Mouse (Mus musculus): ENCODE results near the gene Tsc22d1. TPM values are rescaled to one million over a fixed set of nuclear protein-coding genes. Genes with fewer than 3 reads are reported as not detected.
A peak's percentile ranks its signal among the peaks of the same experiment; 100 is the strongest.

Gene Tsc22d1
- polyA plus RNA-seq, 1 experiment from 2014 or later, result 1,092 TPM

GRCm38 (mm10) chr14:76497187-76497586 lies 82.4 kb downstream of the Tsc22d1 start:
- no peak overlapping the region for H3K4me2 ChIP-seq (replicated peaks; ENCODE audit: low read depth, low read length)

GRCm38 (mm10) chr14:76498210-76498609 lies 83.4 kb downstream of the Tsc22d1 start:
- Histone ChIP-seq H3K27ac (ENCODE audit: low read length) (no peak overlapping the region), H3K4me2 (replicated peaks; ENCODE audit: low read depth, low read length) (no peak overlapping the region), H3K9me3 (ENCODE audit: low read length) (no peaks in the 10 kb centered on the region), H3K36me3 (ENCODE audit: insufficient read depth, low read length) (no peaks in the 10 kb centered on the region), H3K9ac (replicated peaks; ENCODE audit: low read length) (no peak overlapping the region), H3K27me3 (ENCODE audit: insufficient read depth, low read length) (no peaks in the 10 kb centered on the region), H3K4me3 (ENCODE audit: low read length) (no peak overlapping the region), H3K4me1 (ENCODE audit: insufficient read depth, low read length) (peaks cover 15% of the 10 kb centered on the region)
- no peak for ATAC-seq (ENCODE audit: low FRiP score, low TSS enrichment)
- whole genome bisulfite sequencing, result 56% methylated on average over 7 of the region's 7 CpGs

More at GRCm38 (mm10) chr14:76497187-76497586, 82.4 kb downstream of the Tsc22d1 start:
- no peak for ATAC-seq (ENCODE audit: low FRiP score, low TSS enrichment)
- H3K4me1 ChIP-seq (ENCODE audit: insufficient read depth, low read length), result peaks cover 15% of the 10 kb centered on the region
- H3K27ac ChIP-seq (ENCODE audit: low read length), result no peak overlapping the region
- H3K9me3 ChIP-seq (ENCODE audit: low read length), result no peaks in the 10 kb centered on the region
- no peaks in the 10 kb centered on the region for H3K36me3 ChIP-seq (ENCODE audit: insufficient read depth, low read length)
- no peak overlapping the region for H3K4me3 ChIP-seq (ENCODE audit: low read length)
- H3K9ac ChIP-seq (replicated peaks; ENCODE audit: low read length), result no peak overlapping the region
- no peaks in the 10 kb centered on the region for H3K27me3 ChIP-seq (ENCODE audit: insufficient read depth, low read length)
- whole genome bisulfite sequencing, result 63% methylated on average over 9 of the region's 9 CpGs

GRCm38 (mm10) chr14:76499492-76499891 lies 84.7 kb downstream of the Tsc22d1 start:
- Histone ChIP-seq H3K9ac (replicated peaks; ENCODE audit: low read length) (no peak overlapping the region), H3K4me3 (ENCODE audit: low read length) (no peak overlapping the region), H3K4me2 (replicated peaks; ENCODE audit: low read depth, low read length) (no peak overlapping the region), H3K9me3 (ENCODE audit: low read length) (no peaks in the 10 kb centered on the region), H3K27me3 (ENCODE audit: insufficient read depth, low read length) (no peaks in the 10 kb centered on the region), H3K27ac (ENCODE audit: low read length) (no peak overlapping the region; the same call in 1 of the 2 replicates), H3K36me3 (ENCODE audit: insufficient read depth, low read length) (no peaks in the 10 kb centered on the region), H3K4me1 (ENCODE audit: insufficient read depth, low read length) (peaks cover 20% of the 10 kb centered on the region)
- ATAC-seq (ENCODE audit: low FRiP score, low TSS enrichment), result no peak
- 67% methylated on average over 6 of the region's 6 CpGs for WGBS

- Histone ChIP-seq H3K4me1 (ENCODE audit: insufficient read depth, low read length) (peaks cover 19% of the 10 kb centered on the region), H3K4me3 (ENCODE audit: low read length) (no peak overlapping the region), H3K27ac (ENCODE audit: low read length) (peak overlapping the region; percentile 71; the same call in 1 of the 2 replicates), H3K4me2 (replicated peaks; ENCODE audit: low read depth, low read length) (no peak overlapping the region), H3K9ac (replicated peaks; ENCODE audit: low read length) (0 out of 2 replicates have a peak overlapping the region, but pooled peaks have one; percentile 13), H3K27me3 (ENCODE audit: insufficient read depth, low read length) (no peaks in the 10 kb centered on the region), H3K9me3 (ENCODE audit: low read length) (no peaks in the 10 kb centered on the region), H3K36me3 (ENCODE audit: insufficient read depth, low read length) (no peaks in the 10 kb centered on the region)
- ATAC-seq (ENCODE audit: low FRiP score, low TSS enrichment), result no peak
- WGBS, result 25% methylated on average over 5 of the region's 5 CpGs
Observed at GRCm38 (mm10) chr14:76500036-76500435, 85.3 kb downstream of the Tsc22d1 start.

GRCm38 (mm10) chr14:76503231-76503851 lies 88.6 kb downstream of the Tsc22d1 start:
- peak overlapping the region; percentile 78 for H3K4me3 ChIP-seq (ENCODE audit: low read length)
- ATAC-seq (ENCODE audit: low FRiP score, low TSS enrichment), result no peak
- H3K4me2 ChIP-seq (replicated peaks; ENCODE audit: low read depth, low read length), result peak overlapping the region; percentile 72
- WGBS, result 7% methylated on average over 13 of the region's 13 CpGs
- H3K27me3 ChIP-seq (ENCODE audit: insufficient read depth, low read length), result no peaks in the 10 kb centered on the region
- H3K9me3 ChIP-seq (ENCODE audit: low read length), result no peaks in the 10 kb centered on the region
- peak overlapping the region; percentile 98 for H3K9ac ChIP-seq (replicated peaks; ENCODE audit: low read length)
- peaks cover 17% of the 10 kb centered on the region for H3K36me3 ChIP-seq (ENCODE audit: insufficient read depth, low read length)
- H3K27ac ChIP-seq (ENCODE audit: low read length), result peak overlapping the region; percentile 100
- H3K4me1 ChIP-seq (ENCODE audit: insufficient read depth, low read length), result peaks cover 32% of the 10 kb centered on the region

GRCm38 (mm10) chr14:76504121-76504737 lies 89.5 kb downstream of the Tsc22d1 start:
- Histone ChIP-seq H3K9me3 (ENCODE audit: low read length) (no peaks in the 10 kb centered on the region), H3K4me1 (ENCODE audit: insufficient read depth, low read length) (peaks cover 31% of the 10 kb centered on the region), H3K36me3 (ENCODE audit: insufficient read depth, low read length) (peaks cover 17% of the 10 kb centered on the region), H3K4me3 (ENCODE audit: low read length) (peak overlapping the region; percentile 78), H3K4me2 (replicated peaks; ENCODE audit: low read depth, low read length) (peak overlapping the region; percentile 72), H3K27me3 (ENCODE audit: insufficient read depth, low read length) (no peaks in the 10 kb centered on the region), H3K9ac (replicated peaks; ENCODE audit: low read length) (peak overlapping the region; percentile 98), H3K27ac (ENCODE audit: low read length) (peak overlapping the region; percentile 100)
- ATAC-seq (ENCODE audit: low FRiP score, low TSS enrichment), result peak; percentile 95
- 0% methylated on average over 52 of the region's 52 CpGs for WGBS

GRCm38 (mm10) chr14:76505101-76505438 lies 90.3 kb downstream of the Tsc22d1 start:
- Histone ChIP-seq H3K27me3 (ENCODE audit: insufficient read depth, low read length) (no peaks in the 10 kb centered on the region), H3K9me3 (ENCODE audit: low read length) (no peaks in the 10 kb centered on the region), H3K9ac (replicated peaks; ENCODE audit: low read length) (peak overlapping the region; percentile 98), H3K4me2 (replicated peaks; ENCODE audit: low read depth, low read length) (peak overlapping the region; percentile 72), H3K4me3 (ENCODE audit: low read length) (peak overlapping the region; percentile 78), H3K27ac (ENCODE audit: low read length) (peak overlapping the region; percentile 100), H3K4me1 (ENCODE audit: insufficient read depth, low read length) (peaks cover 26% of the 10 kb centered on the region), H3K36me3 (ENCODE audit: insufficient read depth, low read length) (peaks cover 21% of the 10 kb centered on the region)
- 1% methylated on average over 10 of the region's 10 CpGs for WGBS
- no peak for ATAC-seq (ENCODE audit: low FRiP score, low TSS enrichment)

- no peaks in the 10 kb centered on the region for H3K27me3 ChIP-seq (ENCODE audit: insufficient read depth, low read length)
- WGBS, result under 1% methylated on average over 29 of the region's 31 CpGs
Observed at GRCm38 (mm10) chr14:76505439-76506220, 90.9 kb downstream of the Tsc22d1 start.

GRCm38 (mm10) chr14:76506425-76507205 lies 91.9 kb downstream of the Tsc22d1 start:
- H3K27me3 ChIP-seq (ENCODE audit: insufficient read depth, low read length), result no peaks in the 10 kb centered on the region
- ATAC-seq (ENCODE audit: low FRiP score, low TSS enrichment), result no peak

More at GRCm38 (mm10) chr14:76505439-76506220, 90.9 kb downstream of the Tsc22d1 start:
- Histone ChIP-seq H3K4me3 (ENCODE audit: low read length) (peak overlapping the region; percentile 78), H3K9me3 (ENCODE audit: low read length) (peaks cover 5% of the 10 kb centered on the region), H3K27ac (ENCODE audit: low read length) (peak overlapping the region; percentile 100), H3K4me1 (ENCODE audit: insufficient read depth, low read length) (peaks cover 22% of the 10 kb centered on the region), H3K36me3 (ENCODE audit: insufficient read depth, low read length) (peaks cover 24% of the 10 kb centered on the region), H3K9ac (replicated peaks; ENCODE audit: low read length) (peak overlapping the region; percentile 98), H3K4me2 (replicated peaks; ENCODE audit: low read depth, low read length) (peak overlapping the region; percentile 72)
- peak; percentile 86 for ATAC-seq (ENCODE audit: low FRiP score, low TSS enrichment)

More at GRCm38 (mm10) chr14:76506425-76507205, 91.9 kb downstream of the Tsc22d1 start:
- Histone ChIP-seq H3K9me3 (ENCODE audit: low read length) (peaks cover 7% of the 10 kb centered on the region), H3K4me3 (ENCODE audit: low read length) (peak overlapping the region; percentile 78), H3K4me1 (ENCODE audit: insufficient read depth, low read length) (peaks cover 22% of the 10 kb centered on the region), H3K9ac (replicated peaks; ENCODE audit: low read length) (peak overlapping the region; percentile 98), H3K4me2 (replicated peaks; ENCODE audit: low read depth, low read length) (peak overlapping the region; percentile 72), H3K36me3 (ENCODE audit: insufficient read depth, low read length) (peaks cover 24% of the 10 kb centered on the region), H3K27ac (ENCODE audit: low read length) (peak overlapping the region; percentile 100)
- WGBS, result 26% methylated on average over 27 of the region's 27 CpGs

Data from kidney, embryonic 16.5 days (tissue).